Mouse (Mus musculus) kidney, embryonic 16.5 days (tissue): ENCODE data around the gene Zscan5b. TPM values are rescaled to one million over a fixed set of nuclear protein-coding genes. Genes with fewer than 3 reads are reported as not detected.

Experiments
- ATAC-seq: fragments of 200-750 bp; cut with Nextera tagmentation; 2 replicates; pipeline ENCODE4 v1.8.0; 2017; ENCODE audit warnings: moderate TSS enrichment; ENCODE audit not compliant: low FRiP score, low TSS enrichment
- H3K27ac ChIP-seq: fragments of 300-500 bp; sonication (generic); 2 replicates; pipeline ENCODE4 v1.5.1; 2014; ENCODE audit warnings: low read length
- H3K27me3 ChIP-seq: fragments of 300-500 bp; sonication (generic); 2 replicates; pipeline ENCODE4 v1.6.1; 2014; ENCODE audit warnings: low read length, control low read depth, mixed read lengths; ENCODE audit not compliant: insufficient read depth
- H3K36me3 ChIP-seq: fragments of 300-500 bp; sonication (generic); 2 replicates; pipeline ENCODE4 v1.6.1; 2014; ENCODE audit warnings: low read length, control low read depth, mixed read lengths; ENCODE audit not compliant: insufficient read depth
- H3K4me1 ChIP-seq: fragments of 300-500 bp; sonication (generic); 2 replicates; pipeline ENCODE4 v1.6.1; 2014; ENCODE audit warnings: low read length, control low read depth, mixed read lengths; ENCODE audit not compliant: insufficient read depth
- H3K4me2 ChIP-seq: fragments of 300-500 bp; sonication (generic); replicated peaks from 2 replicates; pipeline ENCODE4 v1.6.1; 2014; ENCODE audit warnings: low read depth, low read length
- H3K4me3 ChIP-seq: fragments of 300-500 bp; sonication (generic); 2 replicates; pipeline ENCODE4 v1.5.1; 2014; ENCODE audit warnings: mild to moderate bottlenecking, low read length
- H3K9ac ChIP-seq: fragments of 300-500 bp; sonication (generic); replicated peaks from 2 replicates; pipeline ENCODE4 v1.6.1; 2014; ENCODE audit warnings: low read length
- H3K9me3 ChIP-seq: fragments of 300-500 bp; sonication (generic); 2 replicates; pipeline ENCODE4 v1.6.1; 2016; ENCODE audit warnings: low read length, control low read depth
- WGBS: fragments of 180-500 bp; shearing (Covaris S2); extraction: QIAGEN DNeasy Blood & Tissue Kit; methylation state at CpG from one replicate; pipeline ENCODE4 v1.1.7; 2014; 5-methylcytosine and 5-hydroxymethylcytosine counted together
- polyA plus RNA-seq: library from polyadenylated mRNA; unstranded; fragments of >200 nt; fragmentation: Nextera tagmentation; extraction: Ambion mirVana; gene quantifications from 2 replicates; pipeline ENCODE4 v1.2.1, GENCODE M21; 2015

Zscan5b gene
- polyA plus RNA-seq, 1 experiment from 2014 or later: not detected

GRCm38 (mm10) chr7:6262120-6262519 lies 40.0 kb downstream of the Zscan5b start:
- no peaks in the 10 kb centered on the region for H3K9me3 ChIP-seq
- H3K27me3 ChIP-seq: no peaks in the 10 kb centered on the region
- no peaks in the 10 kb centered on the region for H3K36me3 ChIP-seq
- H3K4me3 ChIP-seq: no peak overlapping the region
- H3K4me2 ChIP-seq: no peak overlapping the region
- no peaks in the 10 kb centered on the region for H3K4me1 ChIP-seq
- no peak for ATAC-seq
- no peak overlapping the region for H3K9ac ChIP-seq
- no peak overlapping the region for H3K27ac ChIP-seq
- 76% methylated on average over 3 of the region's 3 CpGs for WGBS

- no peak for ATAC-seq
- Histone ChIP-seq H3K9ac (no peak overlapping the region), H3K36me3 (no peaks in the 10 kb centered on the region), H3K9me3 (no peaks in the 10 kb centered on the region), H3K4me3 (no peak overlapping the region), H3K27ac (no peak overlapping the region), H3K4me1 (no peaks in the 10 kb centered on the region), H3K4me2 (no peak overlapping the region), H3K27me3 (no peaks in the 10 kb centered on the region)
- 82% methylated on average over 4 of the region's 4 CpGs for WGBS
These were observed 40.9 kb downstream of the Zscan5b start for GRCm38 (mm10) chr7:6262984-6263383.

GRCm38 (mm10) chr7:6265695-6266094 lies 43.6 kb downstream of the Zscan5b start:
- H3K4me1 ChIP-seq: no peaks in the 10 kb centered on the region
- no peak overlapping the region for H3K4me2 ChIP-seq
- H3K27ac ChIP-seq: no peak overlapping the region
- H3K4me3 ChIP-seq: no peak overlapping the region
- 70% methylated on average over 8 of the region's 8 CpGs for WGBS
- no peak for ATAC-seq
- H3K9ac ChIP-seq: no peak overlapping the region
- H3K27me3 ChIP-seq: no peaks in the 10 kb centered on the region
- H3K9me3 ChIP-seq: no peaks in the 10 kb centered on the region
- H3K36me3 ChIP-seq: no peaks in the 10 kb centered on the region

- Histone ChIP-seq H3K4me1 (no peaks in the 10 kb centered on the region), H3K9me3 (no peaks in the 10 kb centered on the region), H3K4me3 (no peak overlapping the region), H3K36me3 (no peaks in the 10 kb centered on the region), H3K27me3 (no peaks in the 10 kb centered on the region), H3K4me2 (no peak overlapping the region), H3K27ac (no peak overlapping the region), H3K9ac (no peak overlapping the region)
- no peak for ATAC-seq
- WGBS: 50% methylated on average over 3 of the region's 3 CpGs
These were observed 55.8 kb downstream of the Zscan5b start for GRCm38 (mm10) chr7:6277906-6278305.

- ATAC-seq: no peak
- H3K27me3 ChIP-seq: no peaks in the 10 kb centered on the region
- H3K4me3 ChIP-seq: peak overlapping the region; percentile 70
- H3K9ac ChIP-seq: peak overlapping the region; percentile 81
- WGBS: 0% methylated on average over 1 of the region's 1 CpGs
- H3K4me1 ChIP-seq: peaks cover 15% of the 10 kb centered on the region
- H3K27ac ChIP-seq: peak overlapping the region; percentile 93
- no peaks in the 10 kb centered on the region for H3K9me3 ChIP-seq
- H3K36me3 ChIP-seq: no peaks in the 10 kb centered on the region
- peak overlapping the region; percentile 54 for H3K4me2 ChIP-seq
These were observed 60.7 kb downstream of the Zscan5b start for GRCm38 (mm10) chr7:6282749-6283148.

GRCm38 (mm10) chr7:6283451-6284075 lies 61.5 kb downstream of the Zscan5b start:
- Histone ChIP-seq H3K27me3 (no peaks in the 10 kb centered on the region), H3K27ac (peak overlapping the region; percentile 93), H3K9ac (peak overlapping the region; percentile 81), H3K9me3 (no peaks in the 10 kb centered on the region), H3K4me3 (peak overlapping the region; percentile 70), H3K4me2 (peak overlapping the region; percentile 54), H3K4me1 (peaks cover 15% of the 10 kb centered on the region), H3K36me3 (no peaks in the 10 kb centered on the region)
- under 1% methylated on average over 23 of the region's 23 CpGs for WGBS
- peak; percentile 73 for ATAC-seq

- no peak overlapping the region for H3K27ac ChIP-seq
- no peaks in the 10 kb centered on the region for H3K9me3 ChIP-seq
- H3K4me1 ChIP-seq: peaks cover 15% of the 10 kb centered on the region
- H3K4me2 ChIP-seq: no peak overlapping the region
- H3K27me3 ChIP-seq: no peaks in the 10 kb centered on the region
- H3K9ac ChIP-seq: no peak overlapping the region
- no peak for ATAC-seq
- 79% methylated on average over 4 of the region's 4 CpGs for WGBS
- no peak overlapping the region for H3K4me3 ChIP-seq
- H3K36me3 ChIP-seq: no peaks in the 10 kb centered on the region
These were observed 62.4 kb downstream of the Zscan5b start for GRCm38 (mm10) chr7:6284442-6285012.

- Histone ChIP-seq H3K27me3 (no peaks in the 10 kb centered on the region), H3K9me3 (no peaks in the 10 kb centered on the region), H3K36me3 (no peaks in the 10 kb centered on the region), H3K4me3 (no peak overlapping the region), H3K9ac (no peak overlapping the region), H3K27ac (no peak overlapping the region), H3K4me2 (no peak overlapping the region), H3K4me1 (peaks cover 15% of the 10 kb centered on the region)
- WGBS: 88% methylated on average over 6 of the region's 6 CpGs
- no peak for ATAC-seq
These were observed 63.3 kb downstream of the Zscan5b start for GRCm38 (mm10) chr7:6285366-6285765.

GRCm38 (mm10) chr7:6285842-6286705 lies 64.0 kb downstream of the Zscan5b start, which contains the start of gene Zfp667:
Gene Zfp667, plus strand, starts transcription at chr7:6286579.
- H3K36me3 ChIP-seq: no peaks in the 10 kb centered on the region
- no peaks in the 10 kb centered on the region for H3K27me3 ChIP-seq
- peaks cover 15% of the 10 kb centered on the region for H3K4me1 ChIP-seq
- H3K4me3 ChIP-seq: peak within 1 kb of the TSS; percentile 53
- peak within 1 kb of the TSS; percentile 67 for H3K27ac ChIP-seq
- peak; percentile 87 for ATAC-seq
- H3K9ac ChIP-seq: peak within 1 kb of the TSS; percentile 61
- H3K9me3 ChIP-seq: no peaks in the 10 kb centered on the region
- H3K4me2 ChIP-seq: peak within 1 kb of the TSS; percentile 71
- 3% methylated on average over 49 of the region's 50 CpGs for WGBS
